Mouse (Mus musculus) thymus, postnatal 14 days (tissue): Measurements from ENCODE around the gene Fbxl15.

ENCODE experiments used
- DNase-seq: peaks from one replicate; pipeline ENCODE4 v3.0.0; 2021

Gene Fbxl15

DNA sequence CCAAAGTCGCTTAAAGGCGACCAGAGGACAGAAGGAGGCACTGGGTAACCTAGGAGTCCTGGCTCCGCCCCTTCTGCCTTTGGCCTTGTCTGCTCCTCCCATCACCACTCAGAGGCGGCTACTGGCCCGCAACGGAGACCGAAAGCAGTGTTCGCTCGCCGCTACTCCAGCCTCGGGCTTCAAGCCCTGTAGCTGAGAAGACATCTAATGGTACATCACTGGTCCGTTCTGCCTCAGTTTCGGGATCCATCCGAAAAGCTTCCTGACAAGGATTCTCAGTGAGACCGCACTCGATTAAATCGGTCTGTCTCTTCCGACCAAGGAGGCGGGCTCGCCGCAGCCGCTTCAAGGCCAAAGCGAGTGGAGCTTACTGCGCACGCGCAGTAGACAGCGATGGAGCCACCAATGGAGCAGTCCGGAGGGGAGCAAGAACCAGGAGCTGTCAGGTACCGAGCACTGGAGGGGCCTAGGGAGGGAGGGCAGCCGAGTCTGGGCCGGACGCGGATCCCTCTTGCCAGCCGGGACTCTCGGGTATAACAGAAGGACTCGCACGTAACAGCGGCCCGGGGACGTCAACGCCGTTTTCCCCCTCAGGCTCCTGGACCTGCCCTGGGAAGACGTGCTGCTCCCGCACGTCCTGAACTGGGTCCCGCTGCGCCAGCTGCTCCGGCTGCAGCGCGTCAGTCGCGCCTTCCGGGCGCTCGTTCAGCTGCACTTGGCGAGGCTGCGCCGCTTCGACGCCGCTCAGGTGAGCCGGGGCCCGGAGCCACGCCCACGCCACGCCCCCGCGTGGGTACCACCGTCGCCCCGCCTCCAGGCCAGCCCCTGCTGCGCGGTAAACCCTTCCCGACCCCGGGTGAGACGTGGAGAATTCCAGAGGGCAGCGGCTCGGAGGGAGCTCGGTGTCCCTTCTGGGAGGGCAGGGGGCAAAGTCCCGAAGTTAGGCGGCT, at the start of gene Fbxl15:
Fbxl15 (plus strand) TSS at position 104 of the 950 bp plus-strand sequence.
- peak; percentile 94 for DNase-seq

DNA sequence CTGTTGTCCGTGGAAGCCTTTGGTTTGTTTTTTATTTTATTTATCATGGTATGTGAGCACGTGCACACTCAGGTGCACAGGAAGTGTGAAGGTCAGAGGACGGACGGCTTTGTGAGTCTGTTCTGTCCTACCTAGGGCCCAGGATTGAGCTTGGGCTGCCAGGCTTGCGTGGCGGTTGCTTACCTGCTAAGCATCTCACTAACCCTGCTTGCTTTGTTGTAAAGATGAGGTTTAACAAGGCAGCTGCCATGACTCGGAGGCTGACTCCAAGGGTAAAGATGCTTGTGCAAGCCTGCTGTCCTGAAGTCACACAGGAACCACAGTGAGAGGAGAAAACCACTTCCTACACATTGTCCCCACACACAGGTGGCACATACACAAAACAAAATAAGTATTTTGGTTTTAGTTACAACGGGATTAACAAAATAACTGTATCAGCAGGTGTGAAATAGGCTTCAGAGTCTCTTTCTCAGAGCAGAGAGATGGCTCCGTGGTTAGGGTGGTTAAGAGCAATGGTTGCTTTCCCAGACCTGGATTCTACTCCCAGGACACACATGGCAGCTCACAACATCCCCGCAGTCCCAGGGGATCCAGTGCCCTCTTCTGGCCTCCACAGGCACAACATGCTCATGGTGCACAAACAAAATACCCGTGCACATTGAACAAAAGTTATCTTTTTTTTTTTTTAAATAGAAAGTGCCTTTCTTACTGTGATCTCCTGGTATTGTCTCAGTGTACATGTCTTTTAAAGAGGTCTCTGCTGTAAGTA, 45.7 kb upstream of the Fbxl15 start:
- DNase-seq, result peak; percentile 47

DNA sequence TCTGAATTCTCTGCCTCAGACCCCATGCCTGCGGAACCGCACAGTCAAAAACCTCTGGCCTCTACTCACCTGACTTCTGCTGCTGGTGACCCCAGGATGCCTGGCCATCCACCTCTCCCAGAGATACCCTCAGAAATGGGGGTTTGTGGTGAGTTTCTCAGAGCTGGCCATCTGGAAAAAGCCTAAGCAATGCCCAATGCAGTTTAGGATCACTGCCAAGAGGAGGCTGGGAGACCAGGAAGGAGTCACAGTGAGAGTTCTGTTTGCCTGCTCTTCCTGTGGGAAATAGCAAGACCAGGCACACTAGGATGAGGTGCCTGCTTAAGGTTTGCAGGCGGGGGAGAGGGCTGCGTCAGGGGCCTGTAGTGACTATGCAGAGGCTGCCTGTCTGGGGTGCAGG, 43.3 kb upstream of the Fbxl15 start:
- no peak for DNase-seq

DNA sequence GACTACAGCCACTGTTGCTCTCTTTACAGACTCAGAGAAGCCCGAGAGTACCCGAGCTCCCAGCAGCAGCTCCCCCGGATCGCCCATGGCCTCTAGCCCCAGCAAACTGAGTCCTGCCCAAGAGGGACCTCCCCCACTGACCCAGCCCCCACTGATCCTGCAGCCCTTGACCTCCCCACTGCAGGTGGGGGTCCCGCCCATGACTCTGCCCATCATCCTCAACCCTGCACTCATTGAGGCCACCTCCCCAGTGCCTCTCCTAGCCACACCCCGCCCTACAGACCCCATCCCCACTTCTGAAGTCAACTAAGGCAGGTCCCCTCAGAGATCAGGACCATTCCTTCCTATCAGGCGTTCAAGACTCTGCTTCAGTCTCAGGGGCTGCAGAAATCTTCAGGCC, 42.4 kb upstream of the Fbxl15 start:
- no peak for DNase-seq

DNA sequence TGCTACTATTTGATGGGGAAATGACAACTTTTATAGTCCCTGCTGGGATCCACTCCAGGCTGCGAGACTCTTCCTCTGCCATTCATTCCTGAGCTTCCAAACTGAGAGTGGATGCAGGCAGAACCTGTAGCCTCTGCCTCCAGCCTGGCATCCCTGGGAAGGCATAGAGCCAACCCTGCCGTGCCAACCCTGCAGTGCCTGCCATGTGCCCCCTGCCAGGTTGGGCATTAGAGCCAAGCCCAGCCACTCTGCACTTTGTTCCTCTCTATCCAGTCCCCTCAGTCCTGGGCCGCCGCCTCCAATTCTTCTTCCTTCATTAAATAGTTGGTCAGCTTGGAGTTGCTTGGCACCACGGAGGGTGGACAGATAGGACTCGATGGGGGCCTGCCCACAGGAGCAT, 41.9 kb upstream of the Fbxl15 start:
- DNase-seq, result no peak

DNA sequence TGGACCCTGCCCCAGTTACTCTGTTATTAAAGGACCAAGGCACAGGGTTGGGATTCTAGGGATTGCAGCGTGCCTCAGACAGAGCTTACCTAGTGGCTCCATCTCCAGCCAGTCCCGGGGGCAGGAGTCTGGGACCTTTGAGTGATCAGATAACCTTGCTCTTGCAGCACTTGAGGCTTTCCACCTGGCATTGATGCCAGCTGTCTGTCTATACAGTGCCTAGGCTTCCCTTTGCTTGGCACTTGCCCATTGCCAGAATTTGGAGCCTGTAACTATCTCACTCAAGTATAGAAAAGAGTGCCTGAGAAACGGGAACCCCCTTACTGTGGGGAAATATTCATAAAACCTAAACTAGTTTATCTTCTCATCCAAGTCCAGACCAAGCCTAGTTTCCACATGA, 41.1 kb upstream of the Fbxl15 start:
- DNase-seq, result no peak

DNA sequence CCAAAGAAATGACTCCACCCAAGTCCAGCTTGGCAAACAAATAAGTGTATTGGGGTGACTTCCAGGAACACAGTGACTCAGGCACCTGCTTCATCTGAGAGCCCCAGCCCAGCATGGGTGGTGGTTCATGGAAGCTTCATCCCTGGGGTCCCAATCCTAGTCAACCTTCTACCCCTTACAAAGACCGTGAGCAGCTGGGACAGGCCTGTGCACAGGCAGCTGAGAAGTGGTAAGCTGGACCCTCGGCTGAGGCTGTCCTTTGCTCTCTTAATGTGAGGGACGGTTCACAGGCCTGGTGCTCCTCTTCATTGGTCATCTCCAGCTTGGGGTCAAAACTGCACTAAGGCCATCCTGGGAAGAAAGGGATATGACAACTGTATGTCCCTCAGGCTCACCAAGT, 40.4 kb upstream of the Fbxl15 start:
- DNase-seq, result no peak

DNA sequence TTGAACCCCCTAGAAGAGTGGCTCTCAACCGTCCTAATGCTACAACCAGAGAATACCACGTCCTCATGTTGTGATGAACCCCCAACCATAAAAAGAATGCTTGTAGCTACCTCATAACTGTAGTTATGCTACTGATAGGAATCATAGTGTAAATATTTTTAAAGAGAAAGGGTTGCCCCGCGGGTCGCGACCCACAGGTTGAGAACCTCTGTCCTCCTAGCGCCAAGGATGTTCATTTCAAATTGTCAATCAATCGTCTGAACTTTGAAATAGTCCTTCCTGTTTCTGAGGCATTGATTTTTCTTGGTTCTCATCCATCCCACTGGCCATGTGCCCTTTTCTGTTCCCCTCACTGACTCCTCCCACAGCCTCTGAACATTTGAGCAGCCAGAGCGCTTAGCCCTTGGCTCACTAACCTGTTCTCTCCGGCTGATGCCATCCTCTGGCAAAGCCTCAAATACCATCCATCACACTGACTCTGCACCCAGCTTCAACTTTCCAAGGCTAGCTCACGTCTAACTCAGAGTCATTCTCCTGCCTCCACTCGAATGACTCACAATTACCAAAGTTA, 37.4 kb upstream of the Fbxl15 start:
- DNase-seq, result no peak

DNA sequence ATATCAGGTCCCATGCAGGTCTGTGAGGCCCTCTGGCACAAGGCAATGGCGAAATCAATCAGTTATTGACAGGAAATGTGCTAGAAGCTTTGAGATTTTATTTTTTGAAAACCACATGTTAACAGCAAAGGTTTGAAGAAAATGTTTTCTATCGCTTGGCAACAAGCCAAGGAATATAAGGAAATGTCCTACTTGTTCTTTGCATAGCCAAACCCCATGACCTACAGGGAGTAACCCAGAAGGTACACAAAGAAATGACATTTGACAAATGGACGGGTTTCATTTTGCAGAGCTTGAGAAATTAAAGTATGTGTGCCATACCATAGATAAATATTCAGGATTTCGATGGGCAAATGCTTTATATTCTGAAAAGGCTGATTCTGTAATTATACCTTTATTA, 31.0 kb upstream of the Fbxl15 start:
- DNase-seq, result no peak

DNA sequence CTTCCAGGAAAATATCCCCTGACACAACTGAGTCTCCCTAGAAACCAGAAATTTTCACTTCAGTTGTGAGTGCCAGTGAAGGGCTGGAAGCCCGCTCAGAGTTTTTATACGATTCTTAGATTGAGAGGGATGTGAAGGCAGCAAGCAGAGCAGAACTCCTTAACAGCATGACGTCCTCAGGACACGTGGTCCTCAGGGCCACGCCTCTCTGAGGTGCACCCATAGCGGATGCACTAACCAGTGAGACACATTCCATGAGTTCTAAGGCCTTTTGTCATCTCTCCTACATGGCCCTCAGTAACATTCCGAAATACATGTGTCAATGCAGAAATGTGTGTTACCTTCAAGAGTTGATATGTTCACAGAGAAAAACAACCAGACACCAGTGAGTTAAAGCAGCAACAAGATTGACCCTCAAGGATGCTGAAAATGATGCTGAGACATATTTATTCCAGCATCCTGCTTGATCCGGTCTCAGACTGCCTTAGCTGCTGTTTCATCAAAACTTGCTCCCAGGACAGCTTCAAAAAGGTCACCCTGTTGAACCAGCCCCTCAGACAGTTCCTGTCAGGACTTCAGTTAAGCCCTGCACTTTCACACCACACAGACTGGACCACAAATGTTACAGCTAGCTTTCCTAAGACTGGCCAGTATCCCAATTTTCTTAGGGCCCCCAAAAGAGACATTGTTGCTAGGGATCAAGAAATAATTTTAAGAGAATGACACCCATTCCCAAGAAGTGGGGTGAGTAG, 27.5 kb upstream of the Fbxl15 start:
- DNase-seq, result no peak

DNA sequence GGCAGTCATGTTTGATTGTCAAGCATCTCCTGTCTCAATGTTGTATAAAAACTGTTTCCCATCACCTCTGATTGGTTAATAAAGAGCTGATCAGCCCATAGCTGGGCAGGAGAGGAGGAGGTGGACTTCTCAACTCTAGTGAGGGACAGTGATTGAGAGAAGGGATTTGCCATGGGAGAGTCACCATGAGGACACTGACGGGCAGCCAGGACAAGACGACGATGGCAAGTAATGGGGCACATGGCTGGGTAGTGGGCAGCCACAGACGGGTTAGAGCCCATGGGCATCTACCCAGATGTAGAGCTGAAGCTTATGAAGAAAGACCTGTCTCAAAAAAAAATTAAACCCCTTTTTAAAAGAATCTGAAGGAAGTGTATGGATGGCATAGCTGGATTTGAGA, 25.4 kb upstream of the Fbxl15 start:
- DNase-seq, result no peak

DNA sequence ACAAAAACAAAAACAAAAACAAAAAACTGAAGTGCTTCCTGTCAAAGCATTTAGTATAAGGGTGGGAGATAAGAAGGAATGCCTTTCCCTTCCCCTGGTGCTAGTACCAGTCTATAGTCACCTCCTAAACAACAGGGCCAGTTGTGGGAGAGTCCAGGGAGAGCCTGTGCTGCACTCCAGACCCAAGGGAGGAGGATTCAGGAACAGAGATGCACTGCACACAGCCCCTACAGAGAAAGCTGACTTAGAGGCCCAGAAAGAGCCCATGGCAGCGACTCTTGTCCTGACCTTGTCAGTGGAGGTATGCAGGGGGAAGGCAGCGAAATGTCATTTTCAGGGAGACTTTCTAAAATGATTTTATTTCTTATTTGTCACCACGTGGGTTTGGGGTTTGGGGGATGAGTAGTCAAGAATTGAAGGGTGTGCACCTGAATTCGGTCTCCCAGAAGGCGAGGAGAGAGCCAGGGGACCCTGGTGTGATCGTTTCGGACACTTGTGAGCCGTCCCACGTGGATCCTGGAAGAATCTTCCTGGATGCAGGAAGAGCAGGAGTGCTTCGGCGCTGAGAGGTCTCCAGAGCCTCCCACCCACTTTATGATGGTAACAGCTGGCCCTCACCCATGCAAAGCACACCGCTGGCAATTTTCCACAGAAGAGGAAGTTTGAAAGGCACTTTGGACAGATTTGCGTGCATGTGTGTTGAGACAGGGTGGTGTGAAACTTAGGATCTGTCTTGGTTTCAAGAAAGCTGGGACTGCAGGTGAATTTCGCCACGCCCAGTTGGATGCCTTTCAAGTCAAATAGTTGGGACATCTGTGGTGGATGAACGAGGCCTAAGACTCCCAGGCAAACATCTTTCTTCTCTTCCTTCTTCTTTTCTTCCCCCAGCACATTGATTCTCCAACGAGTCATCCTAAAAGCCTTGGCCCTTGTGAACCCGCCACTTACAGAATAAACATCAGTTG, 24.5 kb upstream of the Fbxl15 start:
- no peak for DNase-seq

DNA sequence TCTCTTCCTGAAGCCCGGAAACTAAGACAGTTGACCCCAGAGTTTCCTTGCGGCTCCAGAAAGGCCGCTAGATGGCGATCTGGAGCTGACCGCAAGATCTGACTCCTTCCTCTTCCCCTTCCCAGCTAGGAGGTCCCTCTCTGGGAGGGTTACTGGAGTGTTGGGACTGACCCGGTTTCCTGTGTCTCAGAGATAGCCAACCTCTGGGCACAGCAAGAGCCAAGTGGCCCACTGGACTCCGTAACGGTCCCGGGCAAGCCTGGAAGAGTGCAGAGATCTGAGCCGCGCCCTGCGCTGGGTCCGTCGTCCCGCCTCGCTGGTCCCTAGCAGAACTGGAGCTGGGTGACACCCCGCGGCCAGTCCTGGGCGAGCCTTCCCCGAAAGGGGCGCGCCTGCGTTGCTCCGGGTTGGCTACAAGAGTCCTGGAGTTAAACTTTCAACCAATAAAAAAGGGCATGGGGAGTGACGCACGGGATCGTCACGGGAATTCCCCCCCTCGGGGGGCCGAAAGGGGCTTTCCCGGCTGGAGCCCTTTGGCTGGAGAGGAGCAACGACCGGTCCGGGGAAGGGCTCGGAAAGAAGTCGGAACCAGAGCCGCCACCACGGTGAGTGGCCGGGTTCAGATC, 23.7 kb upstream of the Fbxl15 start, which contains the start of gene Nfkb2:
Nfkb2 (plus strand) TSS at position 105 of the 626 bp plus-strand sequence.
- DNase-seq, result peak; percentile 86

DNA sequence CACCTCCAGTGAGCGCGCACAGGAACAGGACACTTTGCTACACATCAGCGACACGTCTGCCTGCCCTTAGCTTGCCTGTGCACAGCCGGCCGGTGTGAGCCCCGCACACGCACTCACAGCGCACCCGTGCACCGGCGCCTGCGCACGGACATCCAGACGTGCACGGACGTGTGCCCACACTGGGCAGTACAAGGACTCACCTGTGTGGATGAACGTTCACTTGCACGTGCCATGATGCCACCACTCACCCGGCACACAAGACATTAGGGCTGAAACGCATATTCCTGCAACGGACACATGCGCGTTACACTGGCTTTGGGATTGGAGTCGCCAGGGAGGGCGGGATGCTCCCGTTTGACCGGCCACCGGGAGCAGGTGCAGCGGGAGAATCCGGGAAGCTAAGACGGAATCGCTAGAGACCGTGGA, 23.1 kb upstream of the Fbxl15 start:
- DNase-seq, result no peak

DNA sequence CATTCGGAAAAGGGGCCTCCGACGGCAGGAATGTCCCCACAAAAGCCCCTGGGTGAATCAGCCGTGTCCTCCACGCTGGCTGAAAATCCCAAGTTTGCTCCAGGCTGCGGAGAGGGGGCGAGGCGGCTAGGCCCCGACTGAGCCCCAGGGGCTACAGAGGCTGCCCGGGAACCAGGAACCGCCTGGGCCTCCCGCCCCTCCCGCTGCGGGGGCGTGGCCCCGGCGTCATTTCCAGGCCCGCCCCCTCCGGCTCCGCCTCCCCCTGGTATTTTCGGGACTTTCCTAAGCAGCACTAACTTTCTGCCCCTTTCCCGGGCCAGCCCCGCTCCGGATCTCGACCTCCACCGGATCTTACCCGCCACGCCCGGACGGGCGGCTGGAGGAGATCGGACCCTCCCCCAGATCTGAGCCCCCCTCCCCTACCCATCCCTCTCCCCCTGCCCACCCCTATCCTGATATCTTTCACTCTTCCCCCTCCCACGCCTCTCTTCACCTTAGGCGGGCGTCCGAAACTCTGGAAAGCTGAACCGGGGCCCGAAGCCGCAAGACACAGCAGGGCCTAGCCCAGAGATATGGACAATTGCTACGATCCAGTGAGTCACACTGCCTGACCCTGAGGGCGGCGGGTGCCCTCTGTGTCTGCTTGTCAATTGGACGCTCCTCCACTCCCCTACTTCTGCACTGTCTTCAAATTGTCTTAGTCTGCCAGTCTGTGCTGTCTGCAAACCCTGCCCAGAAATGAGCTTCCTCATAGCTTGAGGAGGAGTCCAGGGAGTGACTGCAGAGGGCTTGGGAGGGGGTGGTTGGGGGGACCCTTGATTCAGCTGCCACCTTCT, 22.3 kb upstream of the Fbxl15 start:
- DNase-seq, result peak; percentile 93

DNA sequence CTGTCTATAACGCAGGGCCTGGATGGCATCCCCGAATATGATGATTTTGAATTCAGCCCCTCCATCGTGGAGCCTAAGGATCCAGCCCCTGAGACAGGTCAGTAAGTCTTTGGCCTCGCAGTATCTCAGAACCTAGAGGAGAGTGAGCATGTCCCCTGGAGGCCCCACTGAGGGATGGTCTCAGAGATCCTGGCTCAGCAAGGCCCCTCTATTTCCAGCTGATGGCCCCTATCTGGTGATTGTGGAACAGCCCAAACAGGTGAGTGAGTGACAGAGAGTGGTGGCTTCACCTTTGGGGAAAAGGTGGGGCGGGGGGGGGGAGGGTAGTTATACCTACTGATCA, 21.7 kb upstream of the Fbxl15 start:
- no peak for DNase-seq

DNA sequence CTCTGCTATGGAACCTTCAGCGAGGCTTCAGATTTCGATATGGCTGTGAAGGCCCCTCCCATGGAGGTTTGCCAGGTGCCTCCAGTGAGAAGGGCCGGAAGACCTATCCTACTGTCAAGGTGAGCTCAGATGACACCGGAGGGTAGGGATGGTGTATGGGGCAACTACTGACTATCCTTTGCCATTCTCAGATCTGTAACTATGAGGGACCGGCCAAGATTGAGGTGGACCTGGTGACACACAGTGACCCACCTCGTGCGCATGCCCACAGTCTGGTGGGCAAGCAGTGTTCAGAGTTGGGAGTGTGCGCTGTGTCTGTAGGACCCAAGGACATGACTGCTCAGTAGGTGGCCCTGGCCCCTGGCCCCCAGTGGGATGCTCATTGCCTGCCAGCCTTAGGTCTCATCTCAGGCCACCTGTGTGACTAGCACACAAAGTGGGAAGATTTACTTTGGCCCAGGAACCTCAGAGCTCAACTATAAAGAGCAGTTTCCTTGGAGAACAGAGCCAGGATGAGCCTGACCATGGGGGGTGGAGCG, 21.2 kb upstream of the Fbxl15 start:
- no peak for DNase-seq

DNA sequence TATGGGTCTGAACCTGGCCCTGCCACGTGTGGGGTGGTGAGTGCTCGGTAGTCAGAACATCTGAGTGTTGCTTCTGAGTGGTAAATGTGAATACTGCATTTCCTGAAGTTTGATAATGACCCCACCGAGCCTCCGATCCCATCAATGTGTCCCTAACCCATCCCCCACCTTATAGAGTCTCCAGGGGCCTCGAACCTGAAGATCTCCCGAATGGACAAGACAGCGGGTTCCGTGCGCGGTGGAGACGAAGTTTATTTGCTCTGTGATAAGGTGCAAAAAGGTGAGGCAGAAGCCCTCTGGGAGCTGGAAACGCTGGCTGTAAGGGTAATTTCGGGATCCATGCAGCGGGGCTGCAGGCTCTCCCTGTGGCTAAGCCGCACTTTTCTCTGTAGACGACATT, 20.2 kb upstream of the Fbxl15 start:
- no peak for DNase-seq

DNA sequence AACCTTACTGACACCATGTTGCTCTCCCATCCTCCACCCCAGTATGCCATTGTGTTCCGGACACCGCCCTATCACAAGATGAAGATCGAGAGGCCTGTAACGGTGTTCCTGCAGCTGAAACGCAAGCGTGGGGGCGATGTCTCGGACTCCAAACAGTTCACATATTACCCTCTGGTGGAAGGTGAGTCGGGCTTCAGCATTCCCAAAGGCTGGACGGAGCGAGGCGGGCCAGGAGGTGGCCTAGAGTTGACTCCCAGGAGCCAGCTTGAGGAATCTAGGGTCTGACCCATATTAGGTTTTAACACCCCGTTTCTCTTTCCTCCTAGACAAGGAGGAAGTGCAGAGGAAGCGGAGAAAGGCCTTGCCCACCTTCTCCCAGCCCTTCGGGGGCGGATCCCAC, 19.7 kb upstream of the Fbxl15 start:
- no peak for DNase-seq
